Mouse (Mus musculus) limb, embryonic 15.5 days (tissue): ENCODE measurements around the gene Olfr351. TPM values are rescaled to one million over a fixed set of nuclear protein-coding genes. Genes with fewer than 3 reads are reported as not detected.

ENCODE experiments used
- ATAC-seq: fragments of 200-750 bp; cut with Nextera tagmentation; 2 replicates; pipeline ENCODE4 v1.8.0; 2017; ENCODE audit warnings: low read depth, moderate TSS enrichment; ENCODE audit not compliant: insufficient number of reproducible peaks, low FRiP score, low TSS enrichment
- H3K27ac ChIP-seq: fragments of 300-500 bp; sonication (generic); 2 replicates; pipeline ENCODE4 v1.5.1; 2015; ENCODE audit warnings: moderate library complexity, mild to moderate bottlenecking, inconsistent platforms
- H3K27me3 ChIP-seq: fragments of 300-500 bp; sonication (generic); 2 replicates; pipeline ENCODE4 v1.6.1; 2015; ENCODE audit warnings: inconsistent platforms
- H3K36me3 ChIP-seq: fragments of 300-500 bp; sonication (generic); 2 replicates; pipeline ENCODE4 v1.6.1; 2015; ENCODE audit warnings: inconsistent platforms
- H3K4me1 ChIP-seq: fragments of 300-500 bp; sonication (generic); 2 replicates; pipeline ENCODE4 v1.6.1; 2015; ENCODE audit warnings: inconsistent platforms
- H3K4me2 ChIP-seq: fragments of 300-500 bp; sonication (generic); 2 replicates; pipeline ENCODE4 v1.6.1; 2015; ENCODE audit warnings: mild to moderate bottlenecking, inconsistent platforms
- H3K4me3 ChIP-seq: fragments of 300-500 bp; sonication (generic); 2 replicates; pipeline ENCODE4 v1.5.1; 2015; ENCODE audit warnings: mild to moderate bottlenecking, inconsistent platforms
- H3K9ac ChIP-seq: fragments of 300-500 bp; sonication (generic); 2 replicates; pipeline ENCODE4 v1.6.1; 2015; ENCODE audit warnings: inconsistent platforms
- H3K9me3 ChIP-seq: fragments of 300-500 bp; sonication (generic); 2 replicates; pipeline ENCODE4 v1.6.1; 2016; ENCODE audit warnings: inconsistent platforms
- WGBS: fragments of 180-500 bp; shearing (Covaris S2); methylation state at CpG from one replicate; pipeline ENCODE4 v1.1.7; 2015; 5-methylcytosine and 5-hydroxymethylcytosine counted together
- polyA plus RNA-seq: library from polyadenylated mRNA; unstranded; fragments of >200 nt; fragmentation: Nextera tagmentation; extraction: Ambion mirVana; gene quantifications from 2 replicates; pipeline ENCODE4 v1.2.1, GENCODE M21; 2015

Olfr351 gene
- polyA plus RNA-seq: not detected in 2 replicates

GRCm38 (mm10) chr2:36862560-36862959 is at the start of gene Olfr351:
Olfr351 (minus strand) TSS chr2:36862660.
- H3K27ac ChIP-seq: no peak within 1 kb of the TSS
- ATAC-seq: no peak
- H3K36me3 ChIP-seq: no peaks in the 10 kb centered on the region
- H3K4me2 ChIP-seq: no peak within 1 kb of the TSS
- no peaks in the 10 kb centered on the region for H3K27me3 ChIP-seq
- H3K9me3 ChIP-seq: no peaks in the 10 kb centered on the region; the same call in 1 of the 2 replicates
- 72% methylated on average over 1 of the region's 1 CpGs for WGBS
- H3K4me1 ChIP-seq: no peaks in the 10 kb centered on the region
- no peak within 1 kb of the TSS for H3K9ac ChIP-seq
- no peak within 1 kb of the TSS for H3K4me3 ChIP-seq

DNA sequence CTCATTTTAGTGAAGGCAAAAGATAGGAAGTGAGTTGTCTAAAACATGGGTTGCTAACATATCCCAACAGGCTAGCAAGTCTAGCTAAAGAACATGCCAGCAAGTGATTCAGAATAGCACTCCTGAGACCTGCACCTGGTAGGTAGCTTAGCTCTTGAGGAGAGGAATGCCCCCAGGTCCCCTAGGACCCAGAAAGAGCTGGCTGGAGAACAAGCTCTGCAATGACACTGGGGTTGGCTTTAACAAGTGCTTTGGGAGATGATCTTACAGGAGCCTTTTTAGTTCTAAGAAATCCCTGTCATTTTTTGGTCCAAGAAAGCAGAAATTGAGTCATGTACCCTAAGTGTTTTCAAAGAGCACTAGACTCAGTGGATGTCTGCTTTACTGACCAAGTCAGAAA is 42.9 kb upstream of the Olfr351 start, which contains the start of gene Olfr354:
Olfr354 (plus strand) TSS at position 301 of the 400 bp plus-strand sequence.
- no peaks in the 10 kb centered on the region for H3K36me3 ChIP-seq
- H3K9me3 ChIP-seq: no peaks in the 10 kb centered on the region
- ATAC-seq: no peak

DNA sequence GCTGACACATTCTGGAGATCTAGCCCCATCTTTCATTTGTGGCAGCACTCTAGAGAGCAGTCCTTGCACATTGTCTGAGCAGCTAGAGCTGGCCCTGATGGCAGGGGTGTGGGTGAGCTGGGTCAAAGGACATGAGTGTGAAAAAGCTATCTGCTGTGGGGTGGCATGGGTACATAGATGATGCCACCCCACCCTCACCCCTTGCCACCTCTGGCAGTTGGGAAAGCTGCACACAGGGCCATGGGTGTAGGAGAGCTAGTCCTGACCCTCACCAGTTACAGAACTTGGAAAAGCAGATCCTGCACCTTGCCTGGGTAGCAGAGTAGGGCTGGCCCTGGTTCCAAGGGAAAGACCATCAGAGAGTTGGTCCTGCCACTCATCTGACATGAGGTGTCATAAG is 34.7 kb upstream of the Olfr351 start:
- Histone ChIP-seq H3K27ac (no peak overlapping the region), H3K4me2 (no peak overlapping the region), H3K4me1 (no peaks in the 10 kb centered on the region), H3K27me3 (no peaks in the 10 kb centered on the region), H3K9ac (no peak overlapping the region), H3K4me3 (no peak overlapping the region), H3K36me3 (no peaks in the 10 kb centered on the region), H3K9me3 (no peaks in the 10 kb centered on the region)
- 0 out of 2 replicates have a peak, but pooled peaks have one; percentile 58 for ATAC-seq

More for the DNA sequence above, 42.9 kb upstream of the Olfr351 start, which contains the start of gene Olfr354:
- H3K4me3 ChIP-seq: no peak within 1 kb of the TSS
- no peak within 1 kb of the TSS for H3K9ac ChIP-seq
- H3K4me1 ChIP-seq: no peaks in the 10 kb centered on the region
- no peak within 1 kb of the TSS for H3K4me2 ChIP-seq
- no peak within 1 kb of the TSS for H3K27ac ChIP-seq
- no peaks in the 10 kb centered on the region for H3K27me3 ChIP-seq

DNA sequence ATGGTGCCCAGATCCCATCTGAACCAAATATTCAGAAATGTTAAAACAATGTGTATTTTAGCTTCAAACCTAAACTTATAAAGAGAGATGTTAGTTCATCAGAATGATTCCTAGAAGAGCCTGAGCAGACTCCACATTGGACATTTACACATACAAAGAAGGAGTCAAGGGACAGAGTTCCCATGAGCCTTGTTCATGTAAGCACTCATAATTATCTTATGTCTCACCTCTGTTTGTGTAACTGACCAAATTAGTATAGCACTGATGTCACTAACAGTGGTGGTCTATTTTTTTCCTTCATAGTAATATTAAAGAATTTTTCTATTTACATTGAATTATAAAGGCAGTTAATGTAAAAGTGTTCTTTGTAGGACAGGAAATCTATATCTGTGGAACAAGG is 30.4 kb upstream of the Olfr351 start, which contains the start of gene Olfr353:
Olfr353 (minus strand) TSS at position 101 of the 400 bp plus-strand sequence.
- Histone ChIP-seq H3K4me3 (no peak within 1 kb of the TSS), H3K9me3 (no peaks in the 10 kb centered on the region), H3K36me3 (no peaks in the 10 kb centered on the region), H3K9ac (no peak within 1 kb of the TSS), H3K27me3 (no peaks in the 10 kb centered on the region), H3K4me2 (no peak within 1 kb of the TSS), H3K27ac (no peak within 1 kb of the TSS), H3K4me1 (no peaks in the 10 kb centered on the region)
- no peak for ATAC-seq

DNA sequence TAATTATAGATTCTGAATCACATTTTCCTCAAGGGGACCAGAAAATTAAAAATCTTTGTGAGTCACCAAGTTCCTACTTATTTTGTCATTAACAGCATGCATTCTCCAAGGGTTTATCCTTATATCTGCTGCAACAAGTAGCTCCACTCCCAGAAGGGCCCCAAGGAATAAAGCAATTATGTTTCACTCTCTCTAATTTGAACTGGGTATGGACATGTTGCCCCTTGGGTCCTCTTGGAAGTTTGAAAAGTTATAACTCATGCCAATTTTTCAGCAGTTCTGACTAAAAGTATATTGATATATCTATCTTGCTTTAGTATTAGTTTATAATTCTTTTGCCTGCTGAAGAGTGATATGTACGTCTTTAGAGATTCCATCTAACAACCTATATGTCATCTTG is 5.7 kb upstream of the Olfr351 start, which contains the start of gene Olfr352:
Olfr352 (plus strand) TSS at position 301 of the 400 bp plus-strand sequence.
- Histone ChIP-seq H3K36me3 (no peaks in the 10 kb centered on the region), H3K27ac (no peak within 1 kb of the TSS), H3K4me3 (no peak within 1 kb of the TSS), H3K4me2 (no peak within 1 kb of the TSS), H3K9ac (no peak within 1 kb of the TSS), H3K9me3 (no peaks in the 10 kb centered on the region; the same call in 1 of the 2 replicates), H3K4me1 (no peaks in the 10 kb centered on the region), H3K27me3 (no peaks in the 10 kb centered on the region)
- 74% methylated on average over 1 of the region's 1 CpGs for WGBS
- ATAC-seq: no peak

GRCm38 (mm10) chr2:36846010-36846409 is 16.4 kb downstream of the Olfr351 start, which contains the start of gene Olfr350:
Olfr350 (plus strand) TSS chr2:36846310.
- ATAC-seq: no peak
- Histone ChIP-seq H3K4me1 (no peaks in the 10 kb centered on the region), H3K27me3 (no peaks in the 10 kb centered on the region), H3K9me3 (0 out of 2 replicates have a peak, but pooled peaks cover 11% of the 10 kb centered on the region), H3K4me2 (no peak within 1 kb of the TSS), H3K9ac (no peak within 1 kb of the TSS), H3K27ac (no peak within 1 kb of the TSS), H3K36me3 (no peaks in the 10 kb centered on the region), H3K4me3 (no peak within 1 kb of the TSS)
- 90% methylated on average over 1 of the region's 1 CpGs for WGBS

DNA sequence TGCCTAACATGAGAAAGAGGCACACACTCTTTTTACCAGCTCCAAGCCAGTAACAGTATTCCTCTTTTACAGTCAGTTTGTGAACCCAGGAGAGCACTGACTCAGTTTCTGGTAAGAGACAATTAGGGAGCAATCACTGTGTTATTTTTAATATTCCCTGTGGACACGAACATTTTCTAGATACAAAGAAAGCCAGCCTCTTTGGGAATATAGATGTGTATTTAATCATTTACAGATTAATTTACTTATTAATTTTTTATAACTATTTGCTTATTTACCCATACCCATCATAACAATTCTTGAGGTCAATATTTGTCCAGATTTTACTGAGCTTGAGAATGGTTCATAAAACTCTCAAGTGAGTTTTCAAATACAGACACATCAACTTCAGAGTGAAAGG is 45.5 kb downstream of the Olfr351 start, which contains the start of gene Olfr3:
Olfr3 (minus strand) TSS at position 101 of the 400 bp plus-strand sequence.
- Histone ChIP-seq H3K4me1 (no peaks in the 10 kb centered on the region), H3K36me3 (no peaks in the 10 kb centered on the region), H3K27me3 (no peaks in the 10 kb centered on the region), H3K9me3 (0 out of 2 replicates have a peak, but pooled peaks cover 6% of the 10 kb centered on the region), H3K4me3 (no peak within 1 kb of the TSS), H3K9ac (no peak within 1 kb of the TSS), H3K4me2 (no peak within 1 kb of the TSS), H3K27ac (no peak within 1 kb of the TSS)
- WGBS: 57% methylated on average over 1 of the region's 1 CpGs
- no peak for ATAC-seq

Other genes starting within 250 kb of the Olfr351 start
- gene Olfr345, start 222.6 kb downstream of the Olfr351 start, polyA plus RNA-seq: not detected in 2 replicates
- not detected in 2 replicates for gene Olfr346, start 176.9 kb downstream of the Olfr351 start, polyA plus RNA-seq
- gene Olfr347, start 130.8 kb downstream of the Olfr351 start, polyA plus RNA-seq: not detected in 2 replicates
- gene Olfr348, start 78.4 kb downstream of the Olfr351 start, polyA plus RNA-seq: not detected in 2 replicates
- gene Olfr50, start 72.1 kb downstream of the Olfr351 start, polyA plus RNA-seq: not detected in 2 replicates
- not detected in 2 replicates for gene Olfr3, start 45.6 kb downstream of the Olfr351 start, polyA plus RNA-seq
- gene Olfr350, start 16.4 kb downstream of the Olfr351 start, polyA plus RNA-seq: not detected in 2 replicates
- gene Olfr352, start 5.8 kb upstream of the Olfr351 start, polyA plus RNA-seq: not detected in 2 replicates
- gene Olfr353, start 30.3 kb upstream of the Olfr351 start, polyA plus RNA-seq: not detected in 2 replicates
- gene Olfr354, start 43.0 kb upstream of the Olfr351 start, polyA plus RNA-seq: not detected in 2 replicates
- not detected in 2 replicates for gene Olfr355, start 66.2 kb upstream of the Olfr351 start, polyA plus RNA-seq
- not detected in 2 replicates for gene Olfr356, start 74.5 kb upstream of the Olfr351 start, polyA plus RNA-seq
- not detected in 2 replicates for gene Olfr357, start 131.2 kb upstream of the Olfr351 start, polyA plus RNA-seq
- not detected in 2 replicates for gene Olfr358, start 146.7 kb upstream of the Olfr351 start, polyA plus RNA-seq
- not detected in 2 replicates for gene Olfr360, start 203.1 kb upstream of the Olfr351 start, polyA plus RNA-seq
- not detected in 2 replicates for gene Olfr361, start 226.6 kb upstream of the Olfr351 start, polyA plus RNA-seq